Mouse (Mus musculus) hindbrain, postnatal 0 days (tissue): ENCODE measurements at regions not wholly inside any gene's neighbourhood (a gene's known extent, or its start where the extent isn't known, plus 50 kb on each side); places are given as distances from the start of the nearest gene placed in this dataset.

Source experiments
- ATAC-seq: fragments of 200-750 bp; cut with Nextera tagmentation; 2 replicates; pipeline ENCODE4 v1.8.0; 2017; ENCODE audit warnings: mild to moderate bottlenecking, moderate TSS enrichment, moderate library complexity
- DNase-seq: peaks from one replicate; pipeline ENCODE4 v3.0.0-alpha.2; 2015; ENCODE audit warnings: low spot score
- H3K27ac ChIP-seq: fragments of 300-500 bp; sonication (generic); 2 replicates; pipeline ENCODE4 v1.5.1; 2014; ENCODE audit warnings: mild to moderate bottlenecking
- H3K27me3 ChIP-seq: fragments of 300-500 bp; sonication (generic); 2 replicates; pipeline ENCODE4 v1.6.1; 2014; ENCODE audit warnings: low read length, mixed read lengths; ENCODE audit not compliant: insufficient read depth
- H3K36me3 ChIP-seq: fragments of 300-500 bp; sonication (generic); 2 replicates; pipeline ENCODE4 v1.6.1; 2014; ENCODE audit warnings: low read length, mixed read lengths; ENCODE audit not compliant: insufficient read depth
- H3K4me1 ChIP-seq: fragments of 300-500 bp; sonication (generic); 2 replicates; pipeline ENCODE4 v1.6.1; 2014; ENCODE audit warnings: antibody characterized with exemption, low read length, mixed read lengths; ENCODE audit not compliant: insufficient read depth
- H3K4me2 ChIP-seq: fragments of 300-500 bp; sonication (generic); 2 replicates; pipeline ENCODE4 v1.6.1; 2014; ENCODE audit warnings: low read depth, mild to moderate bottlenecking, low read length, moderate library complexity, mixed read lengths
- H3K4me3 ChIP-seq: fragments of 300-500 bp; sonication (generic); 2 replicates; pipeline ENCODE4 v1.5.1; 2014; ENCODE audit warnings: low read length
- H3K9ac ChIP-seq: fragments of 300-500 bp; sonication (generic); replicated peaks from 2 replicates; pipeline ENCODE4 v1.6.1; 2014; ENCODE audit warnings: mild to moderate bottlenecking, low read length, moderate library complexity, mixed read lengths
- H3K9me3 ChIP-seq: fragments of 300-500 bp; sonication (generic); 2 replicates; pipeline ENCODE4 v1.6.1; 2016; ENCODE audit warnings: low read length, mixed read lengths
- CTCF ChIP-seq: IDR thresholded peaks from 2 replicates; pipeline ENCODE4 v1.5.1; 2016; ENCODE audit warnings: antibody characterized with exemption, control low read depth, low read depth
- WGBS: fragments of 180-500 bp; shearing (Covaris S2); extraction: QIAGEN DNeasy Blood & Tissue Kit; methylation state at CpG from one replicate; pipeline ENCODE4 v1.1.7; 2014; 5-methylcytosine and 5-hydroxymethylcytosine counted together

DNA sequence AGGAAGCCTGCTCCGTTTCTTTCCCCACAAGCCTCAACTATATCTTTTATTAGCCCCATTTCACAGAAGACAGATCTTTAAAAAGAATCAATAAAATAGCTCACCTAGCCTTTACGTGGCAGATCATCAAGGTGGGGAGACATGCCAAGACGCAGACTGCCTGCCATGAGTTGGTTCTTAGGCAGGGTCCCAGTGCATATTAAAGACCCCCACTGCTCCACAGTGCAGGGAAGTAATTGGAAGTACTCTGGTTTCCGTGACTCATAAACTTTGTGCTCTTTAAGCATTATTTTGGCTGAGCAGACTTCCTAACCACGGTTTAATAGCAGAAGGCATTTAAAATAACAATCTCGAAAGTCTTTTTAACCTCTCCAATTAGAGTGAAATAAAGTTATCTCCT, 415.7 kb upstream of the 5930422O12Rik start:
- no peaks in the 10 kb centered on the region for H3K9me3 ChIP-seq
- WGBS: 66% methylated on average over 6 of the region's 6 CpGs
- H3K27me3 ChIP-seq: no peaks in the 10 kb centered on the region
- H3K36me3 ChIP-seq: no peaks in the 10 kb centered on the region
- no peak for TF ChIP-seq CTCF
- H3K4me3 ChIP-seq: no peak overlapping the region
- DNase-seq (no peak), ATAC-seq (no peak)
- no peak overlapping the region for H3K4me2 ChIP-seq
- H3K4me1 ChIP-seq: no peaks in the 10 kb centered on the region
- H3K9ac ChIP-seq: no peak overlapping the region
- H3K27ac ChIP-seq: no peak overlapping the region

DNA sequence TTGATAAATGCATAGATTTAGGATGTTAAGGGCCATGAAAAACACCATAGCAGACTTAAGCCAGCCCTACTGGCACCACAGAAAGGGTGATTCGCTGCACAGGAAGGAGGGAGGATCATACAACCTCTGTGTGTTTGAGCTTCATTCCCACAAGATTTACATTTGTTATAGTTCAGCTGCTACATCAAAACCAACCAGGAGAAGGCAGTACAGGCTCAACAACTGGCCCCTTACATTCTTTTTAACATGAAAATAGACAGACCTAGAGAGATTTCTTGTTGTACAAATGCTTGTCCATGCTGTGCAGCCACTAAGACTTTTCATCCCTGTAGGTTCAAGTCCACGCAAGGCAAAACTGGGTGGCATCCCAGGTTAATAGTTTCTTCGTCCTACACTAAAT, 412.6 kb upstream of the 5930422O12Rik start:
- no peaks in the 10 kb centered on the region for H3K4me1 ChIP-seq
- ATAC-seq (no peak), DNase-seq (peak; percentile 16)
- peak; percentile 49 for TF ChIP-seq CTCF
- no peaks in the 10 kb centered on the region for H3K9me3 ChIP-seq
- no peak overlapping the region for H3K27ac ChIP-seq
- H3K27me3 ChIP-seq: no peaks in the 10 kb centered on the region
- WGBS: 74% methylated on average over 3 of the region's 3 CpGs
- no peak overlapping the region for H3K9ac ChIP-seq
- no peak overlapping the region for H3K4me3 ChIP-seq
- H3K36me3 ChIP-seq: no peaks in the 10 kb centered on the region
- no peak overlapping the region for H3K4me2 ChIP-seq

- Histone ChIP-seq H3K27ac (no peak overlapping the region), H3K9ac (no peak overlapping the region), H3K4me3 (no peak overlapping the region), H3K36me3 (no peaks in the 10 kb centered on the region), H3K9me3 (no peaks in the 10 kb centered on the region), H3K4me1 (no peaks in the 10 kb centered on the region), H3K27me3 (no peaks in the 10 kb centered on the region), H3K4me2 (no peak overlapping the region)
- TF ChIP-seq CTCF: no peak
- WGBS: 48% methylated on average over 4 of the region's 4 CpGs
- DNase-seq (peak; percentile 73), ATAC-seq (peak; percentile 27; the same call in 1 of the 2 replicates)
Observed at GRCm38 (mm10) chr8:33026973-33027372, 401.5 kb upstream of the 5930422O12Rik start.

DNA sequence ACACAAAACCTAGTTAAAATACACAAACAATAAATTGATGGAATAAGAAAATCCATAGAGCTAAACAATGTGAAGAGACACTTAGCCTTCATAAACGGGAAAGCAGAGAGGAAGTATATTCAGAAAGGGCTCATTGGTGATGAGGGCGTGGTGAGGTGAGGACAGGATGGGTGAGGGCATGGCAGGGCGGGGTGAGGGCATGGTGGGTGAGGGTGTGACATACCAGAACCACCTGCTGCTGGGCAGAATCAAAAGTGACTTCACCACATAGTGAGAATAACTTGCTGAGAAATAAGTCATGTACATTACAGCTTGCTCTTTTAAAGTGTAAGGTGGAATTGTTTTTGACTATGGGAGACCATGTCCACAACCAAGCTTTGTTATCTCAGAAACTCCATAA, 399.1 kb upstream of the 5930422O12Rik start:
- no peaks in the 10 kb centered on the region for H3K36me3 ChIP-seq
- no peak overlapping the region for H3K9ac ChIP-seq
- ATAC-seq (no peak), DNase-seq (no peak)
- H3K4me1 ChIP-seq: no peaks in the 10 kb centered on the region
- 87% methylated on average over 3 of the region's 3 CpGs for WGBS
- H3K27me3 ChIP-seq: no peaks in the 10 kb centered on the region
- H3K9me3 ChIP-seq: no peaks in the 10 kb centered on the region
- H3K4me2 ChIP-seq: no peak overlapping the region
- no peak overlapping the region for H3K4me3 ChIP-seq
- TF ChIP-seq CTCF: no peak
- H3K27ac ChIP-seq: no peak overlapping the region

GRCm38 (mm10) chr8:33052017-33052416, 376.5 kb upstream of the 5930422O12Rik start:
- ATAC-seq (no peak), DNase-seq (peak; percentile 22)
- Histone ChIP-seq H3K9ac (no peak overlapping the region), H3K9me3 (peaks cover 9% of the 10 kb centered on the region), H3K27me3 (no peaks in the 10 kb centered on the region), H3K36me3 (no peaks in the 10 kb centered on the region), H3K27ac (no peak overlapping the region), H3K4me2 (no peak overlapping the region), H3K4me3 (no peak overlapping the region), H3K4me1 (no peaks in the 10 kb centered on the region)
- TF ChIP-seq CTCF: no peak
- WGBS: 16% methylated on average over 8 of the region's 8 CpGs

DNA sequence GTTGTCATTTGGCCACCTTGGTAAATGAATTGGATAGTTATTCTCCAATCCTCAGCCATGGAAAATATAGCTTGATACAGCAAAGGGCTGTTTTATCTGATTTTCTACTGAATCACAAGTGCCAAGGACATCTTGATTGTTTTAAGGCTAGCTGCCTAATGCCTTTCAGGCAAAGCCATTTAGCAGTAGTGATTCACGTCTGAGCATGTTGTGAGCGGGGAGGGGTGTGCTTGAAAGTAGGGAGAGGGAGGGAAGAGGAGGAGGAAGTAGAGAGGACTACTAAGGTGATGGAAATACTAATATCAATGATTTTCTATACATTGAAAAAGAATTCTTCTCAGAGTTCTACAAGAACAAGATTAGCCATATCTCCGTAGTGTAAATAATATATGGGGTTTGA, 362.9 kb upstream of the 5930422O12Rik start:
- H3K27me3 ChIP-seq: no peaks in the 10 kb centered on the region
- no peak for TF ChIP-seq CTCF
- H3K4me1 ChIP-seq: no peaks in the 10 kb centered on the region
- no peak overlapping the region for H3K27ac ChIP-seq
- no peak overlapping the region for H3K4me3 ChIP-seq
- DNase-seq: no peak
- no peak overlapping the region for H3K9ac ChIP-seq
- no peak for ATAC-seq
- no peak overlapping the region for H3K4me2 ChIP-seq
- 86% methylated on average over 3 of the region's 3 CpGs for WGBS
- H3K9me3 ChIP-seq: no peaks in the 10 kb centered on the region
- H3K36me3 ChIP-seq: no peaks in the 10 kb centered on the region

DNA sequence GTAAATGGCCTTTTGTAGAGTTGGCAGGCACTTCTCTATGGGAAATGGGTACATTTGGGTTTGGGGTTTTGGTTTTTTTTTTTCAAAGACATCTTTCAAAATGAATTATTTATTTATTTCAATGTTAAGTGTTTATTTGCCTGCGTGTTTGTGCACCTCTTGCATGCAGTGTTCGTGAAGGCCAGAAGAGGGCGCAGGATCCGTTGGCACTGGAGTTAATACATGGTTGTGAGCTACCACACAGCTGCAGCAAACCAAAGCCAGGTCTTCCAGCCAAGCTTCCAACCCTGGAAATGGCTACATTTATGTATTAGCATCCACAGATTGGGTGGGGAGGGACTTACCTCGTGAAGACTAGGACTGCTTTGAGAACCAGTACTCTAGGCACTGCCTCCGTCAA, 362.3 kb upstream of the 5930422O12Rik start:
- ATAC-seq (no peak), DNase-seq (no peak)
- WGBS: 91% methylated on average over 6 of the region's 6 CpGs
- TF ChIP-seq CTCF: peak; percentile 32
- H3K27me3 ChIP-seq: no peaks in the 10 kb centered on the region
- H3K4me3 ChIP-seq: no peak overlapping the region
- H3K9ac ChIP-seq: no peak overlapping the region
- H3K4me2 ChIP-seq: no peak overlapping the region
- no peaks in the 10 kb centered on the region for H3K9me3 ChIP-seq
- no peaks in the 10 kb centered on the region for H3K4me1 ChIP-seq
- H3K27ac ChIP-seq: no peak overlapping the region
- H3K36me3 ChIP-seq: no peaks in the 10 kb centered on the region
